Mouse (Mus musculus): Measurements from ENCODE around the gene Gm10073. TPM values are rescaled to one million over a fixed set of nuclear protein-coding genes. Genes with fewer than 3 reads are reported as not detected.
"Not testable (repeated sequence)": the region's sequence is repeated elsewhere in the genome, so short reads cannot be mapped to it uniquely, and the experiment has no call there.

The Gm10073 gene
- polyA plus RNA-seq, 1 experiment from 2014 or later: 7.6 TPM

GRCm38 (mm10) chr8:106588443-106589431, 15.5 kb upstream of the Gm10073 start:
- no peak for DNase-seq (ENCODE audit: extremely low spot score, low spot score)
- Histone ChIP-seq H3K9me3 (no peaks in the 10 kb centered on the region), H3K27ac (no peak overlapping the region), H3K4me3 (no peak overlapping the region), H3K36me3 (replicated peaks) (no peaks in the 10 kb centered on the region), H3K4me1 (no peaks in the 10 kb centered on the region), H3K27me3 (ENCODE audit: poor library complexity, severe bottlenecking) (no peaks in the 10 kb centered on the region)
- WGBS: 73% methylated on average over 3 of the region's 3 CpGs

GRCm38 (mm10) chr8:106586896-106587295, 13.6 kb upstream of the Gm10073 start:
- Histone ChIP-seq H3K4me1 (no peaks in the 10 kb centered on the region), H3K27me3 (ENCODE audit: poor library complexity, severe bottlenecking) (no peaks in the 10 kb centered on the region), H3K4me3 (no peak overlapping the region), H3K9me3 (0 out of 2 replicates have a peak, but pooled peaks cover 4% of the 10 kb centered on the region), H3K36me3 (replicated peaks) (no peaks in the 10 kb centered on the region), H3K27ac (no peak overlapping the region)
- WGBS: 82% methylated on average over 8 of the region's 8 CpGs
- DNase-seq (ENCODE audit: extremely low spot score, low spot score): no peak

DNA sequence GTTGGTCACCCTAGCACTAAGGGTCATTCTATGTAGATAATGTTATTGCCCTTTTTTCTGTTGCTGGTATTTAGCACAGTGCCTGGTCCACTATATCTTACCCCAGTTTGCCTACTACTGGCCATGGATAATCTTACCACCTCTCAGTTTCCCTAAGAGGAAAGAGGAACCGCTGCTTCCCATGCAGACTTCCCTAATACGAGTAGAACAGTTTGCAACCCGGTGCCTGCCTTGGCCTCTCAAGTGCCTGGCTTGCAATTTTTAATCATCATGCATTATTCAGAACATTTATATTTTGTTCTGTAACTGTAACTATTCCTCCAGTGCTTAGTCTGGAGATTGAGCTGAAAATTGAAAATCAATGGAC, 12.4 kb upstream of the Gm10073 start:
- H3K27me3 ChIP-seq (ENCODE audit: poor library complexity, severe bottlenecking): no peaks in the 10 kb centered on the region
- WGBS: 86% methylated on average over 3 of the region's 3 CpGs
- H3K4me1 ChIP-seq: no peaks in the 10 kb centered on the region
- no peak overlapping the region for H3K27ac ChIP-seq
- DNase-seq (ENCODE audit: extremely low spot score, low spot score): no peak
- H3K36me3 ChIP-seq (replicated peaks): no peaks in the 10 kb centered on the region
- 0 out of 2 replicates have a peak, but pooled peaks cover 4% of the 10 kb centered on the region for H3K9me3 ChIP-seq
- no peak overlapping the region for H3K4me3 ChIP-seq

- WGBS: 83% methylated on average over 11 of the region's 11 CpGs
- H3K4me3 ChIP-seq: no peak overlapping the region
- H3K4me1 ChIP-seq: no peaks in the 10 kb centered on the region
- DNase-seq (ENCODE audit: extremely low spot score, low spot score): no peak
- 0 out of 2 replicates have a peak, but pooled peaks cover 4% of the 10 kb centered on the region for H3K9me3 ChIP-seq
- no peaks in the 10 kb centered on the region for H3K27me3 ChIP-seq (ENCODE audit: poor library complexity, severe bottlenecking)
- H3K27ac ChIP-seq: no peak overlapping the region
- H3K36me3 ChIP-seq (replicated peaks): no peaks in the 10 kb centered on the region
Measured at GRCm38 (mm10) chr8:106584942-106585670, 11.8 kb upstream of the Gm10073 start.

GRCm38 (mm10) chr8:106581344-106582088, 8.3 kb upstream of the Gm10073 start:
- DNase-seq (ENCODE audit: extremely low spot score, low spot score): no peak

DNA sequence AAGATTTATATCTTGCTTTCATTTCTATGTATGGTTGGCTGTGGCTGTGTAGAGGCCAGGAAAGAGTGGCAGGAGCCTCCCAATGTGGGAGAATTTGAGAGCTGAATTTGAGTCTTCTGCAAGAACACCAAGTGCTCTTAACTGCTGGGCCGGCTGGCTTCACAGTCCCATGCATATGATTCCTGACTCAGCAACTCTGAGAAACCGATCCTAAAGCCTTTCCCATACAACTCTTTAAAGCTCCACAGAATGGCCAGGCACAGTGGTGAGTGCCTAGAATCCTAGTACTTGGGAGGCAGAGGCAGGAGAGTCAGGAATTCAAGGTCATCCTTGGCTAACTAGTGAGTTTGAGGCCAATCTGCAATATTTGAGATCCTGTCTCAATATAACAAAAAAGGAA, 6.2 kb upstream of the Gm10073 start:
- Histone ChIP-seq H3K4me3 (no peak overlapping the region), H3K9me3 (0 out of 2 replicates have a peak, but pooled peaks cover 4% of the 10 kb centered on the region), H3K36me3 (replicated peaks) (no peaks in the 10 kb centered on the region), H3K27me3 (ENCODE audit: poor library complexity, severe bottlenecking) (no peaks in the 10 kb centered on the region), H3K27ac (no peak overlapping the region), H3K4me1 (peaks cover 3% of the 10 kb centered on the region; the same call in 1 of the 2 replicates)
- DNase-seq (ENCODE audit: extremely low spot score, low spot score): no peak
- WGBS: 85% methylated on average over 2 of the region's 2 CpGs

More at GRCm38 (mm10) chr8:106581344-106582088, 8.3 kb upstream of the Gm10073 start:
- H3K27me3 ChIP-seq (ENCODE audit: poor library complexity, severe bottlenecking): no peaks in the 10 kb centered on the region
- no peaks in the 10 kb centered on the region for H3K36me3 ChIP-seq (replicated peaks)
- H3K9me3 ChIP-seq: 0 out of 2 replicates have a peak, but pooled peaks cover 4% of the 10 kb centered on the region
- H3K27ac ChIP-seq: no peak overlapping the region
- peaks cover 3% of the 10 kb centered on the region; the same call in 1 of the 2 replicates for H3K4me1 ChIP-seq
- H3K4me3 ChIP-seq: no peak overlapping the region
- 76% methylated on average over 6 of the region's 6 CpGs for WGBS

- H3K27ac ChIP-seq: no peak overlapping the region
- WGBS: 62% methylated on average over 6 of the region's 6 CpGs
- no peak for DNase-seq (ENCODE audit: extremely low spot score, low spot score)
- H3K9me3 ChIP-seq: no peaks in the 10 kb centered on the region
- peaks cover 3% of the 10 kb centered on the region; the same call in 1 of the 2 replicates for H3K4me1 ChIP-seq
- no peak overlapping the region for H3K4me3 ChIP-seq
- H3K27me3 ChIP-seq (ENCODE audit: poor library complexity, severe bottlenecking): no peaks in the 10 kb centered on the region
- H3K36me3 ChIP-seq (replicated peaks): no peaks in the 10 kb centered on the region
Measured at GRCm38 (mm10) chr8:106576849-106577555, 3.7 kb upstream of the Gm10073 start.

- H3K36me3 ChIP-seq (replicated peaks): no peaks in the 10 kb centered on the region
- H3K9me3 ChIP-seq: no peaks in the 10 kb centered on the region
- H3K4me3 ChIP-seq: no peak overlapping the region
- no peak for DNase-seq (ENCODE audit: extremely low spot score, low spot score)
- peaks cover 13% of the 10 kb centered on the region for H3K4me1 ChIP-seq
- 94% methylated on average over 4 of the region's 4 CpGs for WGBS
- 0 out of 2 replicates have a peak, but pooled peaks cover 11% of the 10 kb centered on the region for H3K27me3 ChIP-seq (ENCODE audit: poor library complexity, severe bottlenecking)
- H3K27ac ChIP-seq: no peak overlapping the region
Measured at GRCm38 (mm10) chr8:106574283-106574682, 1.0 kb upstream of the Gm10073 start.

- Histone ChIP-seq H3K4me1 (peaks cover 20% of the 10 kb centered on the region), H3K27me3 (ENCODE audit: poor library complexity, severe bottlenecking) (0 out of 2 replicates have a peak, but pooled peaks cover 11% of the 10 kb centered on the region)
- H3K36me3 ChIP-seq (replicated peaks); H3K4me3 ChIP-seq; H3K27ac ChIP-seq; DNase-seq (ENCODE audit: extremely low spot score, low spot score); H3K9me3 ChIP-seq: not testable (repeated sequence)
- 90% methylated on average over 1 of the region's 1 CpGs for WGBS
Measured at GRCm38 (mm10) chr8:106572175-106572574, 1.1 kb downstream of the Gm10073 start.

DNA sequence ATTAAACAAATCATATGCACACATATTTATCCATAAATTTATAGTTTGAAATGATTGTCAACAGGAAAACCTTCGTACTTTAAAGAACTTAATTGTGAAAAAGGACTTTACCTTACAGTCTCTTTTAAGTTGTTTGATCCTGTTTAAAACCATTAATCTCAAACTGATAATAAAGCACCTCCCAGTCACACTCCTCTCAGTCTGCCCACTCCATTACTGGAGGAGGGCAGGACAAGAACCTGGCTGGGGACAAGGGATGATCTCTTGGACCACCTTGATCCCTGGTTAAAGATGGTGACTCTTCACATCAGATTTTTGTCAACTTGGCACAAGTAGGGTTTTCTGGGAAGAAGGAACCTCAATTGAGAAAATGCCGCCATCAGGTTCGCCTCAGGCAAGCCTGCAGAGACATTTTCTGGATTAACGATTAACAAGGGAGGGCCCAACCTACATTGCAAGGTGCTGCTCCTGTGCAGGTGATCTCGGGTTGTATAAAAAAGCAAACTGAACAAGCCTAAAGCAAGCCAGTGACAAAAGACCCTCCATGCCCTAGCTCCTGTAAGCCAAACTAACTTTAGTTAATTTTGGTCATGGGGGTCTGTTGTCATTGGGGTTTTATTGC, 1.6 kb downstream of the Gm10073 start:
- H3K27me3 ChIP-seq (ENCODE audit: poor library complexity, severe bottlenecking): 0 out of 2 replicates have a peak, but pooled peaks cover 11% of the 10 kb centered on the region
- no peak for DNase-seq (ENCODE audit: extremely low spot score, low spot score)
- H3K4me1 ChIP-seq: peaks cover 19% of the 10 kb centered on the region
- no peak overlapping the region for H3K27ac ChIP-seq
- 90% methylated on average over 5 of the region's 5 CpGs for WGBS
- no peak overlapping the region for H3K4me3 ChIP-seq
- H3K9me3 ChIP-seq: no peaks in the 10 kb centered on the region
- H3K36me3 ChIP-seq (replicated peaks): no peaks in the 10 kb centered on the region

DNA sequence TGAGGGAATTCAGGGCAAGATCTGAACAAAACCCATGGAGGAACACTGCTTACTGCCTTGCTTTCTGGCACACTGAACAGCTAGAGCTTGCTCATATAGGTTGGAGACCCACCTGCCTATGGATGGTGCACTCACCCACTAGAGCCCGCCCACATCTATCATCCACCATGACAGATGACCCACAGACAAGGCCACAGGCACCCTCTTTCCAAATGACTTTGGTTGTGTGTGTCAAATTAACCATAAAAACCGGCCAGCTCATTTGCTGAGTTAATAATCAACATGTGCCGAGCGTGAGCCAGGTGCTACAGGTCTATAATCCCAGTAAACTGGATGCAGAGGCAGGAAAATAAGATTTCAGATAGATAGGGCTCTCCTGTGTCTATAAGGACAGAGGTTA, 2.9 kb downstream of the Gm10073 start:
- Histone ChIP-seq H3K27me3 (ENCODE audit: poor library complexity, severe bottlenecking) (0 out of 2 replicates have a peak, but pooled peaks cover 11% of the 10 kb centered on the region), H3K27ac (no peak overlapping the region), H3K36me3 (replicated peaks) (no peaks in the 10 kb centered on the region), H3K9me3 (no peaks in the 10 kb centered on the region), H3K4me3 (no peak overlapping the region), H3K4me1 (peaks cover 19% of the 10 kb centered on the region)
- DNase-seq (ENCODE audit: extremely low spot score, low spot score): no peak
- WGBS: 92% methylated on average over 4 of the region's 4 CpGs

All from forebrain, embryonic 10.5 days (tissue).